Mouse (Mus musculus) layer of hippocampus, adult 9-11 months (tissue): ENCODE measurements around the gene Amigo3.

Experiments used
- DNase-seq: peaks from one replicate; pipeline ENCODE4 v3.0.0; 2022

The Amigo3 gene

GRCm38 (mm10) chr9:108090611-108091120, 37.7 kb downstream of the Amigo3 start:
- DNase-seq: no peak

GRCm38 (mm10) chr9:108093586-108093985, 40.6 kb downstream of the Amigo3 start:
- DNase-seq: no peak

GRCm38 (mm10) chr9:108094184-108094941, 41.4 kb downstream of the Amigo3 start, which contains the start of gene Apeh:
TSS of gene Apeh (minus strand) at chr9:108094606.
- DNase-seq: peak; percentile 93

- DNase-seq: no peak
These were observed 42.0 kb downstream of the Amigo3 start for GRCm38 (mm10) chr9:108094998-108095411.

- no peak for DNase-seq
These were observed 42.6 kb downstream of the Amigo3 start for GRCm38 (mm10) chr9:108095518-108095917.

GRCm38 (mm10) chr9:108095949-108096712, 43.2 kb downstream of the Amigo3 start:
- no peak for DNase-seq

GRCm38 (mm10) chr9:108099619-108100018, 46.7 kb downstream of the Amigo3 start:
- no peak for DNase-seq

- DNase-seq: no peak
These were observed 52.0 kb downstream of the Amigo3 start for GRCm38 (mm10) chr9:108104766-108105548.
